Mouse (Mus musculus) neural tube, embryonic 11.5 days (tissue): ENCODE results near the gene Cyp1a2. TPM values are rescaled to one million over a fixed set of nuclear protein-coding genes. Genes with fewer than 3 reads are reported as not detected.

Experiments used
- ATAC-seq: fragments of 200-750 bp; cut with Nextera tagmentation; 2 replicates; pipeline ENCODE4 v1.8.0; 2017; ENCODE audit warnings: moderate number of reproducible peaks, mild to moderate bottlenecking, moderate TSS enrichment, moderate library complexity; ENCODE audit not compliant: insufficient read depth, low FRiP score, low TSS enrichment
- DNase-seq: peaks from one replicate; pipeline ENCODE4 v3.0.0-alpha.2; 2015; ENCODE audit warnings: low spot score
- H3K27ac ChIP-seq: fragments of 300-500 bp; sonication (generic); 2 replicates; pipeline ENCODE4 v1.5.1; 2014; ENCODE audit warnings: low read depth, mild to moderate bottlenecking, low read length
- H3K27me3 ChIP-seq: fragments of 300-500 bp; sonication (generic); 2 replicates; pipeline ENCODE4 v1.6.1; 2014; ENCODE audit warnings: mild to moderate bottlenecking, low read length, mixed read lengths; ENCODE audit not compliant: control insufficient read depth, insufficient read depth
- H3K36me3 ChIP-seq: fragments of 300-500 bp; sonication (generic); 2 replicates; pipeline ENCODE4 v1.6.1; 2014; ENCODE audit warnings: mild to moderate bottlenecking, low read length, moderate library complexity, mixed read lengths; ENCODE audit not compliant: control insufficient read depth, insufficient read depth
- H3K4me1 ChIP-seq: fragments of 300-500 bp; sonication (generic); 2 replicates; pipeline ENCODE4 v1.6.1; 2014; ENCODE audit warnings: low read length, mixed read lengths; ENCODE audit not compliant: control insufficient read depth, insufficient read depth
- H3K4me2 ChIP-seq: fragments of 300-500 bp; sonication (generic); 2 replicates; pipeline ENCODE4 v1.6.1; 2014; ENCODE audit warnings: low read depth, mild to moderate bottlenecking, moderate library complexity
- H3K4me3 ChIP-seq: fragments of 300-500 bp; sonication (generic); 2 replicates; pipeline ENCODE4 v1.5.1; 2014; ENCODE audit warnings: low read depth, low read length
- H3K9ac ChIP-seq: fragments of 300-500 bp; sonication (generic); 2 replicates; pipeline ENCODE4 v1.6.1; 2014; ENCODE audit warnings: mild to moderate bottlenecking, low read length
- H3K9me3 ChIP-seq: fragments of 300-500 bp; sonication (generic); 2 replicates; pipeline ENCODE4 v1.6.1; 2016; ENCODE audit warnings: low read length; ENCODE audit not compliant: control insufficient read depth
- WGBS: fragments of 180-500 bp; shearing (Covaris S2); extraction: QIAGEN DNeasy Blood & Tissue Kit; methylation state at CpG from one replicate; pipeline ENCODE4 v1.1.7; 2014; 5-methylcytosine and 5-hydroxymethylcytosine counted together
- polyA plus RNA-seq: library from polyadenylated mRNA; unstranded; fragments of >200 nt; fragmentation: Nextera tagmentation; extraction: Ambion mirVana; gene quantifications from 2 replicates; pipeline ENCODE4 v1.2.1, GENCODE M21; 2014

The Cyp1a2 gene
- not detected in 2 replicates for polyA plus RNA-seq

DNA sequence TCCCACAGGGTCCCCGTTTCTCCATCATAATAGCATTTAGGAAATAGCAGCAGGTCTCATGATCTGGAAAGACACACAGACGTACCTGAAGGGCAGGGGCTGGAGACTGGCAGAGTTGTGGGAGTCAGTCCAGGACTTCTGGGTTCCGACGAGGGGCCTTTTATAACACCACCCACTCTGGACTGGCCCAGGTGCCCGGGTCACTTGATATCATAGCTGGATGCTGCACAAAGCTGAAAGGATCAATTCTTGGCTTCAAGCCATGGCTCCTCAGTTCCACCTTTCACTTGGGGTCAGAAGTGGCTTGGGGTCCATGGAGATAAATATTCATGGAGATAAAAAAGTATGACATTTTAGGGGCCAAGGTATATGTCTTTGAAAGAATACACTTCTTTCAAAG lies at the start of gene Cyp1a2:
TSS of gene Cyp1a2 (minus strand) at position 184 of the 400 bp plus-strand sequence.
- no peak within 1 kb of the TSS for H3K9ac ChIP-seq
- no peaks in the 10 kb centered on the region for H3K4me1 ChIP-seq
- WGBS: 75% methylated on average over 5 of the region's 5 CpGs
- H3K36me3 ChIP-seq: no peaks in the 10 kb centered on the region
- no peaks in the 10 kb centered on the region for H3K9me3 ChIP-seq
- H3K27me3 ChIP-seq: no peaks in the 10 kb centered on the region
- ATAC-seq (no peak), DNase-seq (no peak)
- H3K27ac ChIP-seq: no peak within 1 kb of the TSS
- no peak within 1 kb of the TSS for H3K4me3 ChIP-seq
- H3K4me2 ChIP-seq: no peak within 1 kb of the TSS

DNA sequence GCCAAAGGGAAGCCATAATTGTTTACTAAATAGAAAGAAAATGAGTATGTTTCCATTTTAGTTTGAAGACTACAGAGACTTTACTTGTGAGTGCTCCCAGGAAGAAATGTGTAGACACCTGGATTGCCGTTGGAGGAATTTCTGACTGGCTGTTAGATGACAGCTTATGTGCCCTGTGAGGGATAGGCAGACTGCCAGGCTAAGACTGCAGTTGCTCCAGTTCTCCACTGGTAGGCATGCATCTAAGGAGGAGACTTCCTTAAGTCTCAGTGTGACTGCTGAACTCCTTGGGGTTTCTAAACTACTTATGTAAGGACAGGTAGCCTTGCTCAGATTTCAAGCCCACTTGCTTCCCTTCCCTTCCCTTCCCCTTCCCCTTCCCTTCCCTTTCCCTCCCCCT lies 44.8 kb upstream of the Cyp1a2 start:
- 100% methylated on average over 1 of the region's 1 CpGs for WGBS
- H3K27ac ChIP-seq: no peak overlapping the region
- no peak overlapping the region for H3K9ac ChIP-seq
- H3K4me3 ChIP-seq: no peak overlapping the region
- H3K4me1 ChIP-seq: no peaks in the 10 kb centered on the region
- ATAC-seq: no peak
- no peak for DNase-seq
- H3K36me3 ChIP-seq: no peaks in the 10 kb centered on the region; the same call in 1 of the 2 replicates
- no peak overlapping the region for H3K4me2 ChIP-seq
- no peaks in the 10 kb centered on the region for H3K27me3 ChIP-seq
- H3K9me3 ChIP-seq: no peaks in the 10 kb centered on the region

DNA sequence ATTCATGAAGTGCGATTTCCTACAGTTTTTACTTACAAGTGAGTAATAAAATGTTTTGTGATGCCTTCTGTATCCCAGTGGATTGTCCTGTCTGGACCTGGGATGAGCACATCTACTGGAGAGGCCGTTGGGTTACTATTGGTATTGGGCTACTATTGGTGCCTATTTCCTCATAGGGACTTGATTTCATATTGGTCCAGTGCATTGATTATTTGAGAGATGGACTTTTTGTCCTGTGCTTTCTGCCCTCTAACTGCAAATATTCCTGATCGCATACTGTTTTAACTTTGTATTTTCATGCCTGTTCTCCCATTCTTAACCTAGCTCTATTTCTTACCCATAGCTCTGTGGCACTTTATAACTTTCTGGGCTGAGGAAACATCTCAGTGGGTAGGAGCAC lies 41.2 kb upstream of the Cyp1a2 start:
- Histone ChIP-seq H3K36me3 (peaks cover 2% of the 10 kb centered on the region), H3K4me1 (no peaks in the 10 kb centered on the region)
- 94% methylated on average over 3 of the region's 3 CpGs for WGBS

GRCm38 (mm10) chr9:57723796-57724195 lies 40.3 kb upstream of the Cyp1a2 start:
- Histone ChIP-seq H3K4me3 (no peak overlapping the region), H3K27ac (no peak overlapping the region), H3K27me3 (no peaks in the 10 kb centered on the region), H3K9me3 (no peaks in the 10 kb centered on the region), H3K4me1 (no peaks in the 10 kb centered on the region), H3K9ac (no peak overlapping the region), H3K36me3 (peaks cover 2% of the 10 kb centered on the region; the same call in 1 of the 2 replicates), H3K4me2 (no peak overlapping the region)
- ATAC-seq (no peak), DNase-seq (no peak)
- WGBS: 91% methylated on average over 5 of the region's 5 CpGs

More for the DNA sequence above, 41.2 kb upstream of the Cyp1a2 start:
- Histone ChIP-seq H3K4me3 (no peak overlapping the region), H3K27ac (no peak overlapping the region), H3K9me3 (no peaks in the 10 kb centered on the region), H3K27me3 (no peaks in the 10 kb centered on the region), H3K4me2 (no peak overlapping the region), H3K9ac (no peak overlapping the region)
- ATAC-seq (no peak), DNase-seq (no peak)

DNA sequence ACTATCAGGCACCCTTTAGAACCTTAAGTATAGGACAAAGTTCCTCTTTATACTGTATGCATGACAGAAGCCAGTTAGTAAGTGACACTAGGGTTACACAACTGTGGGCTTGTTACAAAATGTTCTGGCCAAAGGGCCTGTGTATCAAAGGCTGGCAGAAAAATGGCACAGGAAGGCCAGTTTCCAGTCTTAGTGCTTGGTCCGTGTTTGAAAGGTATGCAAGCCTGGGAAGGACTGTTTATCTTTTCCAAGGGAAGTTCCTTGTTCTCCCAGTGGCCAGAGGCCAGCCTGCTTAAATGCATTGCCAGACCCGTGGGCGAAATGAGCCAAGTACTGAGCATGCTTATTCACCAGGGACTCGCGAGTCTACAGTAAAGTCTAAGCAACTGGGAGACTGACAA lies 39.8 kb upstream of the Cyp1a2 start:
- 76% methylated on average over 5 of the region's 5 CpGs for WGBS
- Histone ChIP-seq H3K9ac (no peak overlapping the region), H3K4me1 (no peaks in the 10 kb centered on the region), H3K36me3 (peaks cover 2% of the 10 kb centered on the region; the same call in 1 of the 2 replicates), H3K4me2 (no peak overlapping the region), H3K4me3 (no peak overlapping the region), H3K27me3 (no peaks in the 10 kb centered on the region), H3K27ac (no peak overlapping the region), H3K9me3 (no peaks in the 10 kb centered on the region)
- DNase-seq (no peak), ATAC-seq (no peak)

GRCm38 (mm10) chr9:57722371-57722770 lies 38.9 kb upstream of the Cyp1a2 start:
- H3K27ac ChIP-seq: no peak overlapping the region
- no peak overlapping the region for H3K9ac ChIP-seq
- WGBS: 84% methylated on average over 1 of the region's 1 CpGs
- H3K4me2 ChIP-seq: no peak overlapping the region
- DNase-seq (no peak), ATAC-seq (no peak)
- H3K9me3 ChIP-seq: no peaks in the 10 kb centered on the region
- H3K27me3 ChIP-seq: no peaks in the 10 kb centered on the region
- no peaks in the 10 kb centered on the region for H3K4me1 ChIP-seq
- H3K4me3 ChIP-seq: no peak overlapping the region
- H3K36me3 ChIP-seq: peaks cover 2% of the 10 kb centered on the region; the same call in 1 of the 2 replicates

DNA sequence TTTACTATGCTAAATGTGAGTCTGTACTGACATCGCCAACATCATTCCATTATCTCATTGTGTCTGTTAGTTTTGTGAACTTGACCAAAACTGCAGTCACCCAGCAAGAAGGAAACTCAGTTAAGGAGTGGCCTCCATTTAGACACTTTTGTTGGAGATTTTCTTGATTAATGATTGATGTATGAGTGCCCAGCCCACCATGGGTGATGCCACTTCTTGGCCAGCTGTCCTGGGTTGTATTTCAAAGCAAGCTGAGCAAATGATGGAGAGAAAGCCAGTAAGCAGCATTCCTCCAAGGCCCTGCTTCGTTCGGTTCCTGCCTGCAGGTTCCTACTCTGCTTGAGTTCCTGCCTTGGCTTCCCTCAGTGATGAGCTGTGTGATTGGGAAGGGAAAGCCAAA lies 37.2 kb upstream of the Cyp1a2 start:
- DNase-seq (no peak), ATAC-seq (no peak)
- Histone ChIP-seq H3K9ac (no peak overlapping the region), H3K4me2 (no peak overlapping the region), H3K27ac (no peak overlapping the region), H3K9me3 (no peaks in the 10 kb centered on the region), H3K4me1 (no peaks in the 10 kb centered on the region), H3K36me3 (peaks cover 8% of the 10 kb centered on the region; the same call in 1 of the 2 replicates), H3K4me3 (no peak overlapping the region), H3K27me3 (no peaks in the 10 kb centered on the region)
- WGBS: 95% methylated on average over 3 of the region's 3 CpGs

GRCm38 (mm10) chr9:57718408-57718807 lies 34.9 kb upstream of the Cyp1a2 start:
- no peaks in the 10 kb centered on the region for H3K9me3 ChIP-seq
- no peak overlapping the region for H3K4me3 ChIP-seq
- H3K27ac ChIP-seq: no peak overlapping the region
- DNase-seq (no peak), ATAC-seq (no peak)
- H3K36me3 ChIP-seq: peaks cover 12% of the 10 kb centered on the region
- WGBS: 93% methylated on average over 7 of the region's 7 CpGs
- no peaks in the 10 kb centered on the region for H3K4me1 ChIP-seq
- H3K9ac ChIP-seq: no peak overlapping the region
- H3K27me3 ChIP-seq: no peaks in the 10 kb centered on the region
- no peak overlapping the region for H3K4me2 ChIP-seq

- Histone ChIP-seq H3K4me2 (no peak overlapping the region), H3K9ac (no peak overlapping the region), H3K27ac (no peak overlapping the region), H3K4me3 (no peak overlapping the region), H3K4me1 (peaks cover 5% of the 10 kb centered on the region), H3K9me3 (no peaks in the 10 kb centered on the region), H3K27me3 (no peaks in the 10 kb centered on the region), H3K36me3 (peaks cover 10% of the 10 kb centered on the region)
- ATAC-seq (no peak), DNase-seq (no peak)
- 75% methylated on average over 2 of the region's 2 CpGs for WGBS
Measured at GRCm38 (mm10) chr9:57712194-57712593, 28.7 kb upstream of the Cyp1a2 start.
